Mouse (Mus musculus) lung, embryonic 16.5 days (tissue): Measurements from ENCODE around the gene Gm11639. TPM values are rescaled to one million over a fixed set of nuclear protein-coding genes. Genes with fewer than 3 reads are reported as not detected.

Source experiments
- ATAC-seq: fragments of 200-750 bp; cut with Nextera tagmentation; 2 replicates; pipeline ENCODE4 v1.8.0; 2017; ENCODE audit warnings: low read depth, mild to moderate bottlenecking, moderate library complexity
- H3K27ac ChIP-seq: fragments of 300-500 bp; sonication (generic); 2 replicates; pipeline ENCODE4 v1.5.1; 2014; ENCODE audit warnings: mild to moderate bottlenecking, control low read depth, low read length
- H3K27me3 ChIP-seq: fragments of 300-500 bp; sonication (generic); 2 replicates; pipeline ENCODE4 v1.6.1; 2014; ENCODE audit warnings: low read depth, low read length, mixed read lengths; ENCODE audit not compliant: control insufficient read depth, insufficient read depth
- H3K36me3 ChIP-seq: fragments of 300-500 bp; sonication (generic); 2 replicates; pipeline ENCODE4 v1.6.1; 2014; ENCODE audit warnings: low read length; ENCODE audit not compliant: control insufficient read depth, insufficient read depth
- H3K4me1 ChIP-seq: fragments of 300-500 bp; sonication (generic); replicated peaks from 2 replicates; pipeline ENCODE4 v1.6.1; 2014; ENCODE audit warnings: low read length, mixed read lengths; ENCODE audit not compliant: control insufficient read depth, insufficient read depth
- H3K4me2 ChIP-seq: fragments of 300-500 bp; sonication (generic); 2 replicates; pipeline ENCODE4 v1.6.1; 2014; ENCODE audit warnings: low read depth, low read length, control low read depth
- H3K4me3 ChIP-seq: fragments of 300-500 bp; sonication (generic); 2 replicates; pipeline ENCODE4 v1.5.1; 2014; ENCODE audit warnings: mild to moderate bottlenecking, low read length, control low read depth
- H3K9ac ChIP-seq: fragments of 300-500 bp; sonication (generic); 2 replicates; pipeline ENCODE4 v1.6.1; 2014; ENCODE audit warnings: low read length, control low read depth
- H3K9me3 ChIP-seq: fragments of 300-500 bp; sonication (generic); 2 replicates; pipeline ENCODE4 v1.6.1; 2016; ENCODE audit warnings: low read length; ENCODE audit not compliant: control insufficient read depth
- WGBS: fragments of 180-500 bp; shearing (Covaris S2); extraction: QIAGEN DNeasy Blood & Tissue Kit; methylation state at CpG from one replicate; pipeline ENCODE4 v1.1.7; 2014; 5-methylcytosine and 5-hydroxymethylcytosine counted together
- polyA plus RNA-seq: library from polyadenylated mRNA; unstranded; fragments of >200 nt; fragmentation: Nextera tagmentation; extraction: Ambion mirVana; gene quantifications from 2 replicates; pipeline ENCODE4 v1.2.1, GENCODE M21; 2015

The Gm11639 gene
- polyA plus RNA-seq, 1 experiment from 2014 or later, result 0.01 TPM

- Histone ChIP-seq H3K27ac (no peak overlapping the region), H3K4me2 (no peak overlapping the region)
Measured at GRCm38 (mm10) chr11:105152017-105152300, 466.5 kb downstream of the Gm11639 start.

GRCm38 (mm10) chr11:105152357-105152899 lies 466.9 kb downstream of the Gm11639 start:
- H3K27ac ChIP-seq, result no peak overlapping the region
- ATAC-seq, result no peak
- 77% methylated on average over 11 of the region's 11 CpGs for WGBS

More at GRCm38 (mm10) chr11:105152017-105152300, 466.5 kb downstream of the Gm11639 start:
- ATAC-seq, result no peak
- no peaks in the 10 kb centered on the region for H3K9me3 ChIP-seq
- H3K36me3 ChIP-seq, result no peaks in the 10 kb centered on the region
- WGBS, result 83% methylated on average over 2 of the region's 4 CpGs
- H3K9ac ChIP-seq, result no peak overlapping the region
- H3K4me1 ChIP-seq, result peaks cover 21% of the 10 kb centered on the region
- no peak overlapping the region for H3K4me3 ChIP-seq
- no peaks in the 10 kb centered on the region for H3K27me3 ChIP-seq

GRCm38 (mm10) chr11:105153068-105153833 lies 467.7 kb downstream of the Gm11639 start:
- 11% methylated on average over 12 of the region's 12 CpGs for WGBS
- Histone ChIP-seq H3K27me3 (no peaks in the 10 kb centered on the region), H3K4me2 (peak overlapping the region; percentile 38), H3K9ac (peak overlapping the region; percentile 41), H3K4me3 (no peak overlapping the region), H3K36me3 (no peaks in the 10 kb centered on the region), H3K27ac (peak overlapping the region; percentile 71), H3K9me3 (no peaks in the 10 kb centered on the region), H3K4me1 (peaks cover 21% of the 10 kb centered on the region)
- ATAC-seq, result peak; percentile 86

More at GRCm38 (mm10) chr11:105152357-105152899, 466.9 kb downstream of the Gm11639 start:
- Histone ChIP-seq H3K9ac (no peak overlapping the region), H3K4me3 (no peak overlapping the region), H3K4me1 (peaks cover 21% of the 10 kb centered on the region), H3K4me2 (no peak overlapping the region), H3K27me3 (no peaks in the 10 kb centered on the region), H3K36me3 (no peaks in the 10 kb centered on the region), H3K9me3 (no peaks in the 10 kb centered on the region)

- no peak overlapping the region for H3K4me3 ChIP-seq
- H3K9me3 ChIP-seq, result no peaks in the 10 kb centered on the region
- H3K4me1 ChIP-seq, result peaks cover 21% of the 10 kb centered on the region
- no peak overlapping the region for H3K4me2 ChIP-seq
- H3K27me3 ChIP-seq, result no peaks in the 10 kb centered on the region
- H3K27ac ChIP-seq, result no peak overlapping the region
- 28% methylated on average over 4 of the region's 4 CpGs for WGBS
- peak; percentile 19 for ATAC-seq
- H3K9ac ChIP-seq, result no peak overlapping the region
- no peaks in the 10 kb centered on the region for H3K36me3 ChIP-seq
Measured at GRCm38 (mm10) chr11:105155915-105156314, 470.4 kb downstream of the Gm11639 start.

GRCm38 (mm10) chr11:105156748-105157267 lies 471.3 kb downstream of the Gm11639 start:
- Histone ChIP-seq H3K36me3 (no peaks in the 10 kb centered on the region), H3K9ac (no peak overlapping the region), H3K27me3 (no peaks in the 10 kb centered on the region), H3K4me3 (no peak overlapping the region), H3K4me2 (no peak overlapping the region), H3K4me1 (peaks cover 21% of the 10 kb centered on the region), H3K9me3 (no peaks in the 10 kb centered on the region), H3K27ac (no peak overlapping the region)
- 64% methylated on average over 19 of the region's 19 CpGs for WGBS
- no peak for ATAC-seq

GRCm38 (mm10) chr11:105158047-105158446 lies 472.5 kb downstream of the Gm11639 start:
- Histone ChIP-seq H3K9me3 (peaks cover 8% of the 10 kb centered on the region), H3K4me1 (peaks cover 15% of the 10 kb centered on the region), H3K4me3 (no peak overlapping the region), H3K9ac (no peak overlapping the region), H3K36me3 (no peaks in the 10 kb centered on the region), H3K4me2 (no peak overlapping the region), H3K27me3 (no peaks in the 10 kb centered on the region), H3K27ac (no peak overlapping the region)
- ATAC-seq, result no peak

GRCm38 (mm10) chr11:105159673-105160360 lies 474.3 kb downstream of the Gm11639 start:
- H3K4me3 ChIP-seq, result no peak overlapping the region
- no peak overlapping the region for H3K4me2 ChIP-seq
- 51% methylated on average over 6 of the region's 6 CpGs for WGBS
- H3K4me1 ChIP-seq, result peaks cover 3% of the 10 kb centered on the region; the same call in 1 of the 2 replicates
- H3K27me3 ChIP-seq, result no peaks in the 10 kb centered on the region
- no peak overlapping the region for H3K9ac ChIP-seq
- H3K36me3 ChIP-seq, result no peaks in the 10 kb centered on the region
- no peak overlapping the region for H3K27ac ChIP-seq
- peaks cover 13% of the 10 kb centered on the region for H3K9me3 ChIP-seq
- 0 out of 2 replicates have a peak, but pooled peaks have one; percentile 47 for ATAC-seq

- Histone ChIP-seq H3K9me3 (peaks cover 18% of the 10 kb centered on the region), H3K4me2 (no peak overlapping the region), H3K36me3 (no peaks in the 10 kb centered on the region), H3K27ac (no peak overlapping the region), H3K4me1 (no peaks in the 10 kb centered on the region), H3K9ac (no peak overlapping the region), H3K4me3 (no peak overlapping the region), H3K27me3 (no peaks in the 10 kb centered on the region)
- no peak for ATAC-seq
- 83% methylated on average over 2 of the region's 2 CpGs for WGBS
Measured at GRCm38 (mm10) chr11:105161411-105161810, 475.9 kb downstream of the Gm11639 start.
